Mouse (Mus musculus) inflammation-experienced regulatory T-cells, adult 6 months (primary cell): ENCODE data around the gene Creb1. TPM values are rescaled to one million over a fixed set of nuclear protein-coding genes. Genes with fewer than 3 reads are reported as not detected.
A peak's percentile ranks its signal among the peaks of the same experiment; 100 is the strongest.
"Not testable (repeated sequence)": the region's sequence is repeated elsewhere in the genome, so short reads cannot be mapped to it uniquely, and the experiment has no call there.

Source experiments
- ATAC-seq: one replicate; pipeline ENCODE4 v1.8.0; 2017
- polyA plus RNA-seq, 3 experiments: library from polyadenylated mRNA; unstranded; fragments of 100-300 nt; shearing (Covaris generic); gene quantifications; one replicate each; pipeline ENCODE4 v1.2.1; 2017

Creb1 gene
- polyA plus RNA-seq, 3 experiments from 2014 or later: 54.6 to 64.3 (median 59.7) TPM

- peak; percentile 67 for ATAC-seq
Measured at GRCm38 (mm10) chr1:64543750-64544149, 11.3 kb downstream of the Creb1 start.

- ATAC-seq: no peak
Measured at GRCm38 (mm10) chr1:64546070-64546469, 13.6 kb downstream of the Creb1 start.

GRCm38 (mm10) chr1:64549380-64549779 is 16.9 kb downstream of the Creb1 start:
- peak; percentile 18 for ATAC-seq

GRCm38 (mm10) chr1:64551908-64552307 is 19.5 kb downstream of the Creb1 start:
- ATAC-seq: no peak

GRCm38 (mm10) chr1:64560105-64560504 is 27.7 kb downstream of the Creb1 start:
- ATAC-seq: no peak

GRCm38 (mm10) chr1:64568206-64568605 is 35.8 kb downstream of the Creb1 start:
- no peak for ATAC-seq

GRCm38 (mm10) chr1:64576022-64576421 is 43.6 kb downstream of the Creb1 start:
- ATAC-seq: no peak

- ATAC-seq: no peak
Measured at GRCm38 (mm10) chr1:64576732-64577131, 44.3 kb downstream of the Creb1 start.

GRCm38 (mm10) chr1:64577911-64578310 is 45.5 kb downstream of the Creb1 start:
- not testable (repeated sequence) for ATAC-seq

GRCm38 (mm10) chr1:64578801-64579200 is 46.4 kb downstream of the Creb1 start:
- ATAC-seq: no peak

- no peak for ATAC-seq
Measured at GRCm38 (mm10) chr1:64598926-64599325, 66.5 kb downstream of the Creb1 start.

- no peak for ATAC-seq
Measured at GRCm38 (mm10) chr1:64600413-64601077, 68.1 kb downstream of the Creb1 start.

GRCm38 (mm10) chr1:64601242-64601842 is 68.9 kb downstream of the Creb1 start:
- ATAC-seq: peak; percentile 71

GRCm38 (mm10) chr1:64603381-64603780 is 70.9 kb downstream of the Creb1 start:
- no peak for ATAC-seq

- no peak for ATAC-seq
Measured at GRCm38 (mm10) chr1:64609145-64609544, 76.7 kb downstream of the Creb1 start.

- ATAC-seq: no peak
Measured at GRCm38 (mm10) chr1:64609976-64610375, 77.5 kb downstream of the Creb1 start.

GRCm38 (mm10) chr1:64614311-64614710 is 81.9 kb downstream of the Creb1 start:
- ATAC-seq: no peak

GRCm38 (mm10) chr1:64614801-64615345 is 82.4 kb downstream of the Creb1 start:
- no peak for ATAC-seq

- ATAC-seq: peak; percentile 4
Measured at GRCm38 (mm10) chr1:64615531-64615991, 83.1 kb downstream of the Creb1 start.

- ATAC-seq: peak; percentile 3
Measured at GRCm38 (mm10) chr1:64616076-64616475, 83.6 kb downstream of the Creb1 start.

- ATAC-seq: peak; percentile 0
Measured at GRCm38 (mm10) chr1:64616531-64616880, 84.1 kb downstream of the Creb1 start.

GRCm38 (mm10) chr1:64616881-64617714 is 84.7 kb downstream of the Creb1 start, which contains the start of gene Mettl21a:
Gene Mettl21a (minus strand): TSS chr1:64617242.
- ATAC-seq: peak; percentile 85

GRCm38 (mm10) chr1:64617715-64617984 is 85.2 kb downstream of the Creb1 start:
- peak; percentile 31 for ATAC-seq
